Mouse (Mus musculus) fat pad, adult 2 months (tissue): Measurements from ENCODE around the gene Bhlhe40.

Source experiments
- DNase-seq: peaks from one replicate; pipeline ENCODE4 v3.0.0-alpha.2; 2011; ENCODE audit warnings: low read depth, low spot score; ENCODE audit errors: extremely low read depth

Gene Bhlhe40

GRCm38 (mm10) chr6:108688344-108688743 lies 27.9 kb downstream of the Bhlhe40 start:
- DNase-seq, result no peak

- DNase-seq, result no peak
Observed at GRCm38 (mm10) chr6:108692986-108693385, 32.6 kb downstream of the Bhlhe40 start.

- no peak for DNase-seq
Observed at GRCm38 (mm10) chr6:108694965-108695724, 34.7 kb downstream of the Bhlhe40 start.

GRCm38 (mm10) chr6:108695844-108696821 lies 35.7 kb downstream of the Bhlhe40 start:
- DNase-seq, result no peak

- no peak for DNase-seq
Observed at GRCm38 (mm10) chr6:108696822-108697202, 36.4 kb downstream of the Bhlhe40 start.

GRCm38 (mm10) chr6:108697345-108697744 lies 36.9 kb downstream of the Bhlhe40 start:
- no peak for DNase-seq

GRCm38 (mm10) chr6:108698343-108698870 lies 38.0 kb downstream of the Bhlhe40 start:
- no peak for DNase-seq

GRCm38 (mm10) chr6:108699679-108700078 lies 39.2 kb downstream of the Bhlhe40 start:
- no peak for DNase-seq

- DNase-seq, result no peak
Observed at GRCm38 (mm10) chr6:108700638-108701343, 40.4 kb downstream of the Bhlhe40 start.

- DNase-seq, result no peak
Observed at GRCm38 (mm10) chr6:108702648-108703047, 42.2 kb downstream of the Bhlhe40 start.

- no peak for DNase-seq
Observed at GRCm38 (mm10) chr6:108703085-108703484, 42.7 kb downstream of the Bhlhe40 start.

GRCm38 (mm10) chr6:108704316-108705080 lies 44.1 kb downstream of the Bhlhe40 start:
- DNase-seq, result no peak

- no peak for DNase-seq
Observed at GRCm38 (mm10) chr6:108705957-108706356, 45.5 kb downstream of the Bhlhe40 start.

GRCm38 (mm10) chr6:108706994-108707645 lies 46.7 kb downstream of the Bhlhe40 start:
- no peak for DNase-seq

GRCm38 (mm10) chr6:108709131-108709470 lies 48.7 kb downstream of the Bhlhe40 start:
- DNase-seq, result no peak

- no peak for DNase-seq
Observed at GRCm38 (mm10) chr6:108709471-108710231, 49.2 kb downstream of the Bhlhe40 start.

GRCm38 (mm10) chr6:108710667-108711066 lies 50.2 kb downstream of the Bhlhe40 start:
- no peak for DNase-seq

GRCm38 (mm10) chr6:108711192-108711964 lies 50.9 kb downstream of the Bhlhe40 start:
- no peak for DNase-seq
